Mouse (Mus musculus) gonadal fat pad, adult 2 months (tissue): ENCODE data around the gene Rec8. TPM values are rescaled to one million over a fixed set of nuclear protein-coding genes. Genes with fewer than 3 reads are reported as not detected.

Source experiments
- DNase-seq: peaks from one replicate; pipeline ENCODE4 v3.0.0-alpha.2; 2012; ENCODE audit warnings: low read depth
- polyA plus RNA-seq: library from polyadenylated mRNA; depleted of rRNA; stranded (reverse); fragments of >200 nt; gene quantifications from 2 replicates; pipeline ENCODE4 v1.2.3, GENCODE M21; 2012; rRNA removed

Gene Rec8
- polyA plus RNA-seq, 1 experiment, result 8.0 TPM

DNA sequence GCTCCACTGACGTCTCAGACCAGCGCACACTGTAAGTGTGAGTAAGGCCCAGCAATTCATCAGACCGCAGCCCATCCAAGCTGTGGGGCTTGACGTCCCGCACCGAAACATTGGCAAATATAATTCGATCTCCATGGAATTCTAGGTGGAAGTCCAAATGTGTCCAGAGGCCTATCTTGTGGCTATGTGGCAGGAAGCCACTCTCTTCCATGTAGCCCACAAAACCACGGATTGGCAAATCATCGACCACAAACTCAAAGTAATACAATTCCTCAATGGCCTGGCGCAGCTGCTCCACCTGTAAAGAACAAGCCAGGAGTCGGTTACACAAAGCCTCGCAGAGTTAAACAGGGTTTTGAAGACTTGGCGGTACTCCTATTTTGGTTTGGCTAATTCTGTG lies 23.5 kb downstream of the Rec8 start:
- DNase-seq, result no peak

DNA sequence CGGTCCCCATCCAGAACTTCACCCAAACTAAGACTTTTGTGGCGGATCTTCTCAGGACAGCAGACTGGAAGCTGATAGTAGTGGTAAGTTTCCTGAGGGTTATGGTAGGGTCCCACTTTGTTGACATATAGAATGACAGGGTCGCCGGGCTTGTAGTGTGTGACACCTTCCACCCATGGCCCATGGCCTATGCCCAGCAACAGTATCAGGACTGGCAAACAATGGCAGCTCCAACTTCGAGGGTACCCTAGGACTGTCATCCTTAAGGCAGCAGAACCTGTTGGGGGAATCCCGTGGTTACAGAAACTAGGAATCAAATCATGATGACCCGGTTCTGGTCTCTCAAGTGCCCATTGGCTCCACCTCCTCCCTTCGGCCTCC lies 24.8 kb downstream of the Rec8 start:
- DNase-seq, result no peak

DNA sequence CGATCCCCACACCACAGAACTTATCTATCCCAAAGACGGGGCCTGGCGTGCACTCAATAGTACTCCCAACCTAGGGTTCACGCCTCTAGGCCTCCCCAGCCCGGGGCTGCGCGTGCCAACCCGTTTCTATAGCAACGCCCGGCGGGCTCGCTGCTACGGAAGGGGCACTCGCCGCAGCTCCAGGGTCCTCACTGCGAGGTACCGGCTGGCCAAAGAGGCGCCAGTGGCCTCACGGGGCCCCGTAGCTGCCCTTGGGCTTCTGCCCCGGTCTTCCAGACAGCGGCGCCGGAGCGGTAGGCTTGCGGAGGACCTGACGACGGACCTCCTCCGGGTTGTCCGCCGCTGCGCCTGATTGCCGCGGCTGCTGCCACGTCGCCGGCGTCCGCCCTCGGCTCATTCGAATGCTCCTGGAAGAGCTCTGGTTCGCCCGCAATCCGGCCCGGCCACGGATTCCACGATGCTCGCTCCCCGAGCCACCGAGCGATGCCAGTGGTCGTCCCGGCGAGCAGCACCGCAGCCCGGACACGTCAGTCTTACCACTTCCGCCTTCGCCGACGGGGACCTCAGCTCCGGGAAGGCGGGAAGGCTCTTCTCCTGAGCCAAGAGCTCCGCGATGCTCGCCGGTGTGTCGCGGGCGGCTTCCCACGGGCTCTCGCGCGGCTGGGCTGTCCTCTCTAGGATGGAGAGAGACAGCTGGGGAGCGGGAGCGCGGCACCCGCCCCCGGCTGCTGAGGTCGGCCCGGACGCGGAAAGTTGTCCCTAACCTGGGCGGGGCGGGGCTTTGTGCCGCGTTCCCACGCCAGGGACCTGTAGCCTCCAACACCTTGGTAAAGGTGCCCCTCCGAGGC lies 25.4 kb downstream of the Rec8 start, which contains the start of gene Tm9sf1:
Gene Tm9sf1, minus strand, starts transcription at position 747 of the 848 bp plus-strand sequence.
- peak; percentile 34 for DNase-seq

DNA sequence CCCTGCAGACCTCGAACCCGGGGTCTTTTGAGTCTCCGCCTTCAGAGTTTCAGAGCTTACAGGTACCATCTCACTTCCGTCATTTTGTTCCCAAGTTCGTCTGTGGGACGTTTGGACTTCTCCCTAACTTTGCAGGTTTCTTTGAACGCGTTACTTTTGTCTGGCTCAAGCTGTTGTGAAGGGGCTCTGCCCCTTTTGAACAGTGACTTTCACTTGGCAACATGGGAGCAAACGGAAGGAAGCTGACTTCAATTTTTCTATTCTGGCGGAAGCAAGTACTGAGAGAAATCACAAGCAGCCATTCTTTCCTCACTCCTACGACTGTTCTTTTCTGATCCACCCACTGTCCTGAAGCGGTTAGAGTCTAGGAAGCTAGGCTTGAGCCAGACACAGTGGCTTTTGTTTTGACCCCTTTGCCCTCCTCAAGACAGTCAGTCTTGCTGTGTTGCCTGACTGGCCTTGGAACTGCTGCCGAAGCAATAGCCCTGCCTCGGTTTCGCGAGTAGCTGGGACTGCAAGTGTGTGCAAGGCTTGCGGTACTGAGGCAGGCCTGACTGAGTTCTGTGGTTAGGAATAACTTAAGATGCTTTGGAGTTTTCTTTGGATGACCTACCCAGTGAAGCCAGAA lies 26.5 kb downstream of the Rec8 start:
- DNase-seq, result peak; percentile 22

DNA sequence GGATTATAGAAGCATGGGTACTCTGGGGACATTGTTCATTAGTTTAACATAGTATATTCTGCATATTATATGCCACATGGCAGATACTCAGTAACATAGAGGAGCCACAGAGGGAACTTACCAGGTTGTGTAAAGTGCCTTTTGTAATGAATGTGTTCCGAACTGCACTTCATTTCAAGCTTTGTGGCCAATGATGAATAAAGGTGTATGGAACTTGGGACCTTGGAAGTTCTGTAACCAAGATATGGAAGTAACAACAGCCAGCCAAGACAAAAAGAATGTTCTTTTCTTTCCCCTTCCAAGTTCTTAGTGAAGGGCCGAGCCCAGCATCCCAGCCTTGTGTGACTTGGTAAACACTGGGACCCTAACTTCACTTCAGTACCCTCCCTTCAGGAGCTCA lies 32.0 kb downstream of the Rec8 start, which contains the start of gene Tssk4:
Gene Tssk4, plus strand, starts transcription at position 301 of the 400 bp plus-strand sequence.
- DNase-seq, result no peak

DNA sequence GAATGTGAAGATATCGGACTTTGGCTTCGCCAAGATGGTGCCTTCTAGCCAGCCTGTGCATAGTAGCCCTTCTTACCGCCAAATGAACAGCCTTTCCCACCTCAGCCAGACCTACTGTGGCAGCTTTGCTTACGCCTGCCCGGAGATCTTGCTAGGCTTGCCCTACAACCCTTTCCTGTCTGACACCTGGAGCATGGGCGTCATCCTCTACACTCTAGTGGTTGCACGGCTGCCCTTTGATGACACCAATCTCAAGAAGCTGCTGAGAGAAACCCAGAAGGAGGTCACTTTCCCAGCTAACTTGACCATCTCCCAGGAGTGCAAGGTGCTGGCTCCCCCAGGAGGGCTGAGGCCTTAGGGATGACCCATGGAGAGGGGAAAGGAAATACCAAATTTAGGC lies 33.7 kb downstream of the Rec8 start:
- DNase-seq, result no peak

DNA sequence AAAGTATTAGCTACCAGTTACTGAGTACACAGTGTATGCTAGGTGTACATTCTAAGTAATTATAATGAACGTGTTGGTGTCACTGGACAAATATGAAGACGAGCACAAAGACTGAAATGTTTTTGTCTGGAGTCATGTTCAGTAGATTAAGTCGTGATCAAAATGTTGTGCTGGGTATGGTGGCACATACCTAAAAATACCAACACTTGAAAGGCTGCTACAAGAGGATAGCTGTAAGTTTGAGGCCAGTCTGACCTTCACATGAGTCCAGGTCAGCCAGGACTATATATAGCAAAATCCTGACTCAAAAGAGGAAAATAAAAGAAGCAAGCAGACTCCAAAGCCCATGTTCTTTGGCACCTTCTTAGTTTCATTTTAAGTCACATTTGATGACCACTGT lies 39.1 kb downstream of the Rec8 start:
- DNase-seq, result no peak

DNA sequence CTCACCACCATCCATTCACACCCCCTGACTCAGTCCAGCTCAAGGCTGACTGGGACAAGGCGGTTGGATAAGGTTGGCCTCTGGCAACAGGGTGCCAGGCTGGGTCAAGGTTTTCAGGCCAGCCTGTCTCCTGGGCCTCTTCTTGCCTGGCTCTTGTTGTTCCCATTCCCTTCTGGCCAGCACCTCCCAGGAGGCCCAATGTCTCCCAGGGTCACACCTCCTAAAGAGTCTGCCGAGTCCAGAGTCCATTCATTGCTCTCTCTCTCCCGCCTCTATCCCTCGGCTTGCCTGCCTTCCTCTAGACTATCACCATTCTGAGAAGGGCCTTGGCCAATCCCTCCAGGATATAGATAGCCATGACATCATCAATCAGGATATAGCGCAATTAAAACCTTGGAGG lies 40.2 kb downstream of the Rec8 start:
- DNase-seq, result no peak

DNA sequence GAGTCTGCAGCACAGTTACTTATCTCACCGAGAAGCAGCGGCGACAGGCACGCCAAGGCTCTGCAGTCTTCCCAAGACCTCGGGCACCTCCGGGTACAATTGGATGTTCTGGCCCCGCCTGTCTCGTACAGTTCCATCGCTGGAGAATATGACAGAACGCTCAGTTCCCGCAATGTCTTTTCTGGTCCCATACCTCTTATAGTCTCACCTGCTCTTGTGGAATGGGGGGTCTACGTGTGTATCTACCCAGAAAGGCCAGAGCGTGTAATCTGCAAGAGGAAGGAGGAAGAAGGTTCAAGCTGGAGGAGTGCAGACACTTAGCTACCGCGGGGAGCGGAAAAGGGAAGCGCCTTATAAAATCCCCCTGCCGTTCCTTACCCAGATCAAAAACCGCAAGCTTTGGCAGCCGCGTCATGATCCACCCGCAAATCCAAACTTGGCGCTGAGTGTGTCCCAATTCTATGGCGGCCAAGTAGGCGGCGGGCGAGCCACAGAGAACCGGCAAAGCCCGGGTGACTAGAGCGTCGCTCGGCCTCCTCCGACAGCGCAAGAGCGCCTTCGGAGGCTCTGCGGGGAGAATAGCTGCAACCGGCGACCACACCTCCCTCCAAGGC lies 42.2 kb downstream of the Rec8 start, which contains the start of gene Mdp1:
Gene Mdp1, minus strand, starts transcription at position 549 of the 614 bp plus-strand sequence.
- peak; percentile 28 for DNase-seq

DNA sequence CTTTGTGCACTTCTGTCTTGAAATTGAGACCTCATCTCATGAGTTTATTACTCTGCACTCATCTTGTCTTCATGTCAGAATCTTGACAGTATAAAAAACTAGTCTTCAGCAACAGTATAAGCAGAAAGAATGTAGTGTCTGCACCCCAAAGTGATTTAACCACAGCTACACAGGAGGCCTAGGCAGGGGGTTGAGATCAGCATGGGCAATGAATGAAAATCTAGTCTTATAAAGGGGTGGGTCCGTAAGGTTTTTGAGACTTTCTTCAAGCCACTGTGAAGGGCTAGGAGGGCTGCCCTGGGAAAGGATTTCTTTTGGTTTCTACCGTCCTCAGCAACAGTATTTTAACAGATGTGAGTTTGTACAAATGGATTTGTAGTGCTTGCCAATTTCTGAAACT lies 42.8 kb downstream of the Rec8 start:
- no peak for DNase-seq

DNA sequence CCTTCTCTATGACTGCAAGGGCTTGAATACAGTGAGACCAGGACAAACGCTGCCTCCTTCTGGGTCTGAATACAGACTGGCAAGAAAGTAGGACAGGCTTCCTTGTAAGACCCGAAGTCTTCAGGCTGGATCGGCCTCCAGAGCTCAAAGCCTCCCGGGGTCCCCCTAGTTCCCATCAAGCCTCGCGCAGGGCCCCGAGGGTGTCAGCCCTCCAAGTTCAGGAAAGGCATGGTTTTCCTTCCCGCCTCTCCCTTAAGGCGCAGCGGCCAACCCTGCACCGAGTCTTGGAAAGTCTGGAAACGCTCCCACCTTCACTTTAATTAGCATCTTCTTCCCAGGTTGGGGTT lies 53.6 kb downstream of the Rec8 start:
- DNase-seq, result no peak

DNA sequence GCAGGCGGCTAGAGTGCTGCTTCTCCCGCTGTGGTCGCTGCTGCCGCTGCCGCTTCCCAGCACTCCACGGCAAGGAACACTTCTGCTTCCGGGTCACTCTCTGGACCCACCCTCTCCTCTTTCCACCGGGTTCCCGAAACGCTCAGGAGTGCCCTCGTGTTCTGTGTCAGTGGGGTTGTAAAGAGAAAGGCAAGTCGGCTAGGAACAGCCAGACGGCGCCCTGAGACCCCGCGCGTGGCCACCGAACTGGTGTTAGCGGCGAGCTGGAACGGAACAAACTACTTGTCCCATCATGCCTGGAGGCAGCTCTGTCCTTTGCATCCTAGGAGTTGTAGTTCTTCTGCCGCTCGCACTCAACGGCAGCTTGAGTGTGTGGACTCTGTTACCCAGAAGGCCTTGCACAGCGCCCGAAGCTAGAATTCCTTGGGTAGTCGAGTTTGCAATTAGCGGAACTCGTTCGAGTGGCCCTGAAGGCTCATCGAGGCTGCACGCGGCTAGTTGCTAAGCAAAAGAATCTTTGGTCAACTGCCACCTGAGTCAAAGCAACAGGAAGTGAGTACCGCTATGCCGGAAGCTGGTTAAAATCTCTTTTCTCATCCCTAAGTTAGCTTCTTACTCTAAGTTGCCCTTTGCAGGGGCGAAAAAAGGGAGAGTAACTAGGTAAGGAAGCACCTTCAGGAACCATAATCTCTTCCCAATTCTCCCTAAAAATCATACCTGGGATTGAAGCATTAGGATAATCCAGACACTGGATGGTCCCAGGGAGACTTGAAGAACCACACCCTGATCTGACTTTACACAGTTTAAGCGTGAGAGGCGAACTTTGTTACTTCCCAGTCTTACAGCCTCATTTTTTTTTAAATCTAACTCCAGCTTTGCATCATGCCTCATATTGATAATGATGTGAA lies 54.2 kb downstream of the Rec8 start, which contains the start of the genes Gmpr2 and Nedd8:
Gene Gmpr2, plus strand, starts transcription at position 109 of the 908 bp plus-strand sequence.
Gene Nedd8, minus strand, starts transcription at position 292 of the 908 bp plus-strand sequence.
- DNase-seq, result peak; percentile 93

DNA sequence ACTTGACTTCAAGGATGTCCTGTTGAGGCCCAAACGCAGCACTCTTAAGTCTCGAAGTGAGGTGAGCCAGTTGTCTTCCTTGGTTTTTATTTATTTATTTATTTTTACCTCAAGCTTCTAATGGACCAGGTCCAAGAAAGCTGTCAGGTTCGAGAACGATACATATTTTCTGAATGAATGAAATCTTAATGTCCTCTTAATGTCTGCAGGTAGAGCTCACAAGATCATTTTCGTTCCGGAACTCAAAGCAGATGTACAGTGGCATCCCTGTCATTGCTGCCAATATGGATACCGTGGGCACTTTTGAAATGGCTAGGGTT lies 54.9 kb downstream of the Rec8 start:
- DNase-seq, result no peak

Other genes with a start within 250 kb of the Rec8 start
- gene Dhrs4, start 139.3 kb upstream of the Rec8 start, polyA plus RNA-seq, result 59.9 and 69.7 TPM in 2 replicates
- 2.2 and 2.5 TPM in 2 replicates for gene Carmil3, start 127.4 kb upstream of the Rec8 start, polyA plus RNA-seq
- gene Cpne6, start 107.6 kb upstream of the Rec8 start, polyA plus RNA-seq, result 0.39 and 0.74 TPM in 2 replicates
- not detected in 2 replicates for gene Nrl, start 93.1 kb upstream of the Rec8 start, polyA plus RNA-seq
- gene Pck2, start 77.8 kb upstream of the Rec8 start, polyA plus RNA-seq, result 46.6 and 53.5 TPM in 2 replicates
- 186 and 207 TPM in 2 replicates for gene Dcaf11, start 58.0 kb upstream of the Rec8 start, polyA plus RNA-seq
- gene A730061H03Rik, start 57.6 kb upstream of the Rec8 start, polyA plus RNA-seq, result 5.5 and 6.6 TPM in 2 replicates
- 1.6 and 4.0 TPM in 2 replicates for gene Fitm1, start 42.4 kb upstream of the Rec8 start, polyA plus RNA-seq
- gene Psme1, start 39.9 kb upstream of the Rec8 start, polyA plus RNA-seq, result 62.8 and 71.9 TPM in 2 replicates
- 37.4 and 62.0 TPM in 2 replicates for gene Emc9, start 32.7 kb upstream of the Rec8 start, polyA plus RNA-seq
- gene Psme2, start 26.9 kb upstream of the Rec8 start, polyA plus RNA-seq, result 85.1 and 122 TPM in 2 replicates
- gene Rnf31, start 26.3 kb upstream of the Rec8 start, polyA plus RNA-seq, result 29.9 and 31.3 TPM in 2 replicates
- 63.1 and 66.8 TPM in 2 replicates for gene Irf9, start 14.5 kb upstream of the Rec8 start, polyA plus RNA-seq
- gene Ipo4, start 17.9 kb downstream of the Rec8 start, polyA plus RNA-seq, result 93.1 and 112 TPM in 2 replicates
- 3.5 and 4.7 TPM in 2 replicates for gene Gm49378, start 19.9 kb downstream of the Rec8 start, polyA plus RNA-seq
- gene Tm9sf1, start 25.8 kb downstream of the Rec8 start, polyA plus RNA-seq, result 103 and 117 TPM in 2 replicates
- gene Tssk4, start 32.1 kb downstream of the Rec8 start, polyA plus RNA-seq, result 4.4 and 4.6 TPM in 2 replicates
- 33.1 and 34.8 TPM in 2 replicates for gene Mdp1, start 42.5 kb downstream of the Rec8 start, polyA plus RNA-seq
- 17.9 and 24.6 TPM in 2 replicates for gene Gmpr2, start 53.9 kb downstream of the Rec8 start, polyA plus RNA-seq
- 262 and 441 TPM in 2 replicates for gene Nedd8, start 54.1 kb downstream of the Rec8 start, polyA plus RNA-seq
- gene Tinf2, start 63.8 kb downstream of the Rec8 start, polyA plus RNA-seq, result 12.3 and 12.4 TPM in 2 replicates
- 4.3 and 4.4 TPM in 2 replicates for gene Tgm1, start 95.9 kb downstream of the Rec8 start, polyA plus RNA-seq
- gene Rabggta, start 104.2 kb downstream of the Rec8 start, polyA plus RNA-seq, result 48.4 and 49.0 TPM in 2 replicates
- gene Dhrs1, start 127.7 kb downstream of the Rec8 start, polyA plus RNA-seq, result 92.5 and 99.0 TPM in 2 replicates
- 16.7 and 18.1 TPM in 2 replicates for gene Nop9, start 127.7 kb downstream of the Rec8 start, polyA plus RNA-seq
- 5.9 and 8.3 TPM in 2 replicates for gene Cideb, start 140.4 kb downstream of the Rec8 start, polyA plus RNA-seq
- gene Ltb4r2, start 143.4 kb downstream of the Rec8 start, polyA plus RNA-seq, result 1.5 and 2.2 TPM in 2 replicates
- gene Ltb4r1, start 147.9 kb downstream of the Rec8 start, polyA plus RNA-seq, result 3.8 and 4.6 TPM in 2 replicates
- 12.6 and 13.6 TPM in 2 replicates for gene Adcy4, start 166.1 kb downstream of the Rec8 start, polyA plus RNA-seq
- 9.1 and 10.7 TPM in 2 replicates for gene Ripk3, start 170.8 kb downstream of the Rec8 start, polyA plus RNA-seq
- 12.1 and 12.7 TPM in 2 replicates for gene Nfatc4, start 205.1 kb downstream of the Rec8 start, polyA plus RNA-seq
- gene Nynrin, start 236.0 kb downstream of the Rec8 start, polyA plus RNA-seq, result 3.4 and 4.9 TPM in 2 replicates